Mouse (Mus musculus): ENCODE measurements around the gene Plekha1.

DNA sequence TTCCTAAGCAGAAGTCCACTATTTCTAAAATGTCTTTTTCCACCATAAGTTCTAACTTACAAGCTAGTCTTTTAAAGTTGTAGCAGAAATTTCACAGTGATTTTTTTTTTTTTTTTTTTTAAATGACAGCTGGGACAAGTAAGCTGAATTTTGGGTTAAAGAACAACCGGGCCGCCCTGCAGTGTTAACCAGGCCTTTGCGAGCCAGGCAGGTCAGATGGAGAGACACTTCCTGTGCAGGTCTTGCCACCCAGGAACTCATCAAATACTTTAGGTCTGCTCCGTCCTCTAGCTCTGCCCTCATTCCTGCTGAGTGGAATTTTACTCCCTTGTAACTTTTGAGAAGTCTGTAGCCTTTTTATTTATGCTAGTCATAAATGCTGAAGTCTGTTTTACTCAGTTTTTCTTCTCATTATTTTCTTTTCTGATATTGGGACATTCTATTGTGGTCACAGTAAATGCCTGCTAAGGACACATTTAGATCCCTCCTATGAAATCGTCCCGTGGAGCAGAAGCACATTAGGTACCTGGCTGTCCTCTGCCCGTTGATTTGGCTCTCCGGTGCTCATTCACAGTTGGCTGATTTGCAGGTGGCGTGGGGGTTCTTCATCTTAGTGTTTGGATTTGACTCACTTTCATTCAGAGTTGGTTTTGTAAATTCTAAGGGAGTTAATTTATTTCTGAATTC is 29.5 kb downstream of the Plekha1 start:
- TF ChIP-seq MAX (IDR thresholded peaks at IDR 0.05; ENCODE audit: low read depth) (no peak), USF1 (IDR thresholded peaks at IDR 0.05; ENCODE audit: low read depth) (no peak), POLR2A (IDR thresholded peaks at IDR 0.05; ENCODE audit: insufficient read length, low read depth) (no peak), REST (IDR thresholded peaks at IDR 0.05; ENCODE audit: insufficient read depth, insufficient read length) (no peak)
